Mouse (Mus musculus): ENCODE measurements around the gene Nav1. TPM values are rescaled to one million over a fixed set of nuclear protein-coding genes. Genes with fewer than 3 reads are reported as not detected.

Gene Nav1
- polyA plus RNA-seq, 2 experiments = 14.4 to 26.8 TPM

GRCm38 (mm10) chr1:135619130-135619529 is 12.0 kb upstream of the Nav1 start:
- no peak for DNase-seq (ENCODE audit: low spot score)
- Histone ChIP-seq H3K4me1 (ENCODE audit: control insufficient read depth, insufficient read depth, low read length) (peaks cover 6% of the 10 kb centered on the region; the same call in 1 of the 2 replicates), H3K9me3 (ENCODE audit: control insufficient read depth, low read length) (no peaks in the 10 kb centered on the region), H3K4me3 (replicated peaks; ENCODE audit: low read length) (no peak overlapping the region), H3K4me2 (replicated peaks; ENCODE audit: low read depth, low read length, severe bottlenecking) (no peak overlapping the region), H3K27me3 (ENCODE audit: control insufficient read depth, insufficient read depth, low read length) (no peaks in the 10 kb centered on the region), H3K9ac (ENCODE audit: low read depth, low read length, severe bottlenecking) (no peak overlapping the region), H3K27ac (replicated peaks; ENCODE audit: low read depth, low read length) (no peak overlapping the region), H3K36me3 (ENCODE audit: control insufficient read depth, insufficient read depth, low read length) (no peaks in the 10 kb centered on the region)
- no peak for ATAC-seq (ENCODE audit: low FRiP score, low read depth)
- TF ChIP-seq POLR2A (IDR thresholded peaks at IDR 0.05; ENCODE audit: borderline replicate concordance, extremely low read depth, insufficient read depth, insufficient read length) = no peak
- 46% methylated on average over 7 of the region's 7 CpGs for WGBS

GRCm38 (mm10) chr1:135617344-135617743 is 10.2 kb upstream of the Nav1 start:
- WGBS = 80% methylated on average over 3 of the region's 3 CpGs
- Histone ChIP-seq H3K9ac (ENCODE audit: low read depth, low read length, severe bottlenecking) (no peak overlapping the region), H3K36me3 (ENCODE audit: control insufficient read depth, insufficient read depth, low read length) (no peaks in the 10 kb centered on the region), H3K4me2 (replicated peaks; ENCODE audit: low read depth, low read length, severe bottlenecking) (no peak overlapping the region), H3K4me1 (ENCODE audit: control insufficient read depth, insufficient read depth, low read length) (peaks cover 6% of the 10 kb centered on the region; the same call in 1 of the 2 replicates), H3K4me3 (replicated peaks; ENCODE audit: low read length) (no peak overlapping the region), H3K27ac (replicated peaks; ENCODE audit: low read depth, low read length) (no peak overlapping the region), H3K9me3 (ENCODE audit: control insufficient read depth, low read length) (no peaks in the 10 kb centered on the region), H3K27me3 (ENCODE audit: control insufficient read depth, insufficient read depth, low read length) (no peaks in the 10 kb centered on the region)
- ATAC-seq (ENCODE audit: low FRiP score, low read depth) = no peak
- DNase-seq (ENCODE audit: low spot score) = no peak
- no peak for TF ChIP-seq POLR2A (IDR thresholded peaks at IDR 0.05; ENCODE audit: borderline replicate concordance, extremely low read depth, insufficient read depth, insufficient read length)

GRCm38 (mm10) chr1:135615715-135616641 is 8.9 kb upstream of the Nav1 start:
- no peaks in the 10 kb centered on the region for H3K9me3 ChIP-seq (ENCODE audit: control insufficient read depth, low read length)
- no peak overlapping the region for H3K4me3 ChIP-seq (replicated peaks; ENCODE audit: low read length)
- WGBS = 18% methylated on average over 20 of the region's 20 CpGs
- ATAC-seq (ENCODE audit: low FRiP score, low read depth) (no peak; the same call in 1 of the 2 replicates), DNase-seq (ENCODE audit: low spot score) (peak; percentile 76)
- peaks cover 6% of the 10 kb centered on the region; the same call in 1 of the 2 replicates for H3K4me1 ChIP-seq (ENCODE audit: control insufficient read depth, insufficient read depth, low read length)
- no peaks in the 10 kb centered on the region for H3K36me3 ChIP-seq (ENCODE audit: control insufficient read depth, insufficient read depth, low read length)
- H3K27me3 ChIP-seq (ENCODE audit: control insufficient read depth, insufficient read depth, low read length) = no peaks in the 10 kb centered on the region
- no peak for TF ChIP-seq POLR2A (IDR thresholded peaks at IDR 0.05; ENCODE audit: borderline replicate concordance, extremely low read depth, insufficient read depth, insufficient read length)
- H3K4me2 ChIP-seq (replicated peaks; ENCODE audit: low read depth, low read length, severe bottlenecking) = no peak overlapping the region
- H3K9ac ChIP-seq (ENCODE audit: low read depth, low read length, severe bottlenecking) = no peak overlapping the region
- H3K27ac ChIP-seq (replicated peaks; ENCODE audit: low read depth, low read length) = no peak overlapping the region

- ATAC-seq (ENCODE audit: low FRiP score, low read depth) = no peak
- 82% methylated on average over 4 of the region's 4 CpGs for WGBS
These were observed 2.5 kb upstream of the Nav1 start for GRCm38 (mm10) chr1:135609621-135610020.

GRCm38 (mm10) chr1:135606355-135607015 is 610 bp downstream of the Nav1 start:
- 84% methylated on average over 12 of the region's 12 CpGs for WGBS
- H3K9me3 ChIP-seq (ENCODE audit: control insufficient read depth, low read length) = no peaks in the 10 kb centered on the region
- no peak overlapping the region for H3K9ac ChIP-seq (ENCODE audit: low read depth, low read length, severe bottlenecking)
- DNase-seq (ENCODE audit: low spot score) (no peak), ATAC-seq (ENCODE audit: low FRiP score, low read depth) (no peak)
- no peak overlapping the region for H3K27ac ChIP-seq (replicated peaks; ENCODE audit: low read depth, low read length)
- no peaks in the 10 kb centered on the region for H3K36me3 ChIP-seq (ENCODE audit: control insufficient read depth, insufficient read depth, low read length)
- H3K4me3 ChIP-seq (replicated peaks; ENCODE audit: low read length) = no peak overlapping the region
- no peaks in the 10 kb centered on the region for H3K27me3 ChIP-seq (ENCODE audit: control insufficient read depth, insufficient read depth, low read length)
- TF ChIP-seq POLR2A (IDR thresholded peaks at IDR 0.05; ENCODE audit: borderline replicate concordance, extremely low read depth, insufficient read depth, insufficient read length) = no peak
- H3K4me1 ChIP-seq (ENCODE audit: control insufficient read depth, insufficient read depth, low read length) = 0 out of 2 replicates have a peak, but pooled peaks cover 3% of the 10 kb centered on the region
- H3K4me2 ChIP-seq (replicated peaks; ENCODE audit: low read depth, low read length, severe bottlenecking) = no peak overlapping the region

More at GRCm38 (mm10) chr1:135609621-135610020, 2.5 kb upstream of the Nav1 start:
- DNase-seq (ENCODE audit: low spot score) = no peak
- Histone ChIP-seq H3K4me2 (replicated peaks; ENCODE audit: low read depth, low read length, severe bottlenecking) (no peak overlapping the region), H3K4me3 (replicated peaks; ENCODE audit: low read length) (no peak overlapping the region), H3K9me3 (ENCODE audit: control insufficient read depth, low read length) (no peaks in the 10 kb centered on the region), H3K27me3 (ENCODE audit: control insufficient read depth, insufficient read depth, low read length) (no peaks in the 10 kb centered on the region), H3K36me3 (ENCODE audit: control insufficient read depth, insufficient read depth, low read length) (no peaks in the 10 kb centered on the region), H3K27ac (replicated peaks; ENCODE audit: low read depth, low read length) (no peak overlapping the region), H3K9ac (ENCODE audit: low read depth, low read length, severe bottlenecking) (no peak overlapping the region), H3K4me1 (ENCODE audit: control insufficient read depth, insufficient read depth, low read length) (no peaks in the 10 kb centered on the region)
- TF ChIP-seq POLR2A (IDR thresholded peaks at IDR 0.05; ENCODE audit: borderline replicate concordance, extremely low read depth, insufficient read depth, insufficient read length) = no peak

All from limb, embryonic 14.5 days (tissue).